Mouse (Mus musculus) heart, adult 2 months (tissue): ENCODE results near the gene Gucy2c.

Experiments
- EP300 ChIP-seq: fragments of 200-500 bp; IDR thresholded peaks from 2 replicates; pipeline ENCODE4 v1.6.1; 2011; ENCODE audit warnings: low read depth, low read length, control low read depth; ENCODE audit not compliant: insufficient read depth
- POLR2A ChIP-seq: fragments of 200-500 bp; IDR thresholded peaks from 2 replicates; pipeline ENCODE4 v1.6.1; 2011; ENCODE audit warnings: mild to moderate bottlenecking, low read depth, low read length, control low read depth; ENCODE audit not compliant: insufficient read depth

DNA sequence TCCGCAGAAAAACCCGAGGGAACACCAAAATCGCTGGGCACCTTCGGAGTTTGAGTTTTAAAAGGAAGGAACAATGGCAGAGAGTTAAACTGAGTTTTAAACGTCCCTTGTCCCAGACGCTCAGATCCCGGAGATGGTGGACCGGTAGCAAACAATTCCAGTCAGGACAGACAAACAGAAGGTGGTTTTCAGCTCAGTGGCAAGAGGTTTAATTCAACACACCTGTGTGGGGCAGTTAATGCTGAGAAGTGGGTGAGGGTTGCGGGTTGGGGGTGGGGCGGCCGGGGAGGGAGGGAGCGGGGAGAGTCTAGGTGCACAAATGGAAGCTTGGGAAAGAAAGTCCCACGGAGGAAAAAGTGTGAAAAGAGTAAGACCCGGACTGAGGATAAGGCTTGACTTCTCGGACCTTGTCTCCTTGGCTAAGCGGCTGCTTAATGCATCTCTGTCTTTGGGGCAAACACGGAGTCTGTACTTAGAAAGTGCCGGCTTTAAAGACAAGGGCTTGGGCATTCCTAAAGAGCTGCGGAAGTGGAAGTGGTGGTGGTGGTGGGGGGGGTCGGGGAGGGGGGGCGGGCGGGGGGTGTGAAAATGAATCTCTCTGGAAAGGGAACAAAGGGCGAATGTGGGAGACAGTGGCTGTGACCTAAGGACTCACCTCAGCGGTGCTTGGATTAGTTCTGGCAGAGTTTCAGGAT, 12.4 kb upstream of the Gucy2c start:
- TF ChIP-seq EP300, result no peak
- TF ChIP-seq POLR2A, result no peak
